Mouse (Mus musculus) embryonic facial prominence, embryonic 14.5 days (tissue): ENCODE results near the gene Mvp. TPM values are rescaled to one million over a fixed set of nuclear protein-coding genes. Genes with fewer than 3 reads are reported as not detected.

Experiments
- ATAC-seq: fragments of 200-750 bp; cut with Nextera tagmentation; 2 replicates; pipeline ENCODE4 v1.8.0; 2017; ENCODE audit warnings: low read depth, moderate number of reproducible peaks, moderate TSS enrichment
- DNase-seq: peaks from one replicate; pipeline ENCODE4 v3.0.0-alpha.2; 2015; ENCODE audit warnings: low spot score
- H3K27ac ChIP-seq: fragments of 300-500 bp; sonication (generic); replicated peaks from 2 replicates; pipeline ENCODE4 v1.5.1; 2014; ENCODE audit warnings: low read depth, mild to moderate bottlenecking, low read length, moderate library complexity
- H3K27me3 ChIP-seq: fragments of 300-500 bp; sonication (generic); replicated peaks from 2 replicates; pipeline ENCODE4 v1.6.1; 2014; ENCODE audit warnings: low read length; ENCODE audit not compliant: control insufficient read depth, insufficient read depth
- H3K36me3 ChIP-seq: fragments of 300-500 bp; sonication (generic); 2 replicates; pipeline ENCODE4 v1.6.1; 2014; ENCODE audit warnings: low read length, mixed read lengths; ENCODE audit not compliant: control insufficient read depth, insufficient read depth
- H3K4me1 ChIP-seq: fragments of 300-500 bp; sonication (generic); 2 replicates; pipeline ENCODE4 v1.6.1; 2014; ENCODE audit warnings: antibody characterized with exemption, low read length; ENCODE audit not compliant: control insufficient read depth, insufficient read depth
- H3K4me2 ChIP-seq: fragments of 300-500 bp; sonication (generic); 2 replicates; pipeline ENCODE4 v1.6.1; 2014; ENCODE audit warnings: low read depth, mild to moderate bottlenecking, low read length, moderate library complexity, mixed read lengths
- H3K4me3 ChIP-seq: fragments of 300-500 bp; sonication (generic); 2 replicates; pipeline ENCODE4 v1.5.1; 2014; ENCODE audit warnings: low read depth, mild to moderate bottlenecking, low read length
- H3K9ac ChIP-seq: fragments of 300-500 bp; sonication (generic); 2 replicates; pipeline ENCODE4 v1.6.1; 2014; ENCODE audit warnings: low read depth, mild to moderate bottlenecking, low read length, moderate library complexity, mixed read lengths
- H3K9me3 ChIP-seq: fragments of 300-500 bp; sonication (generic); 2 replicates; pipeline ENCODE4 v1.6.1; 2016; ENCODE audit warnings: low read length; ENCODE audit not compliant: control insufficient read depth
- WGBS: fragments of 180-500 bp; shearing (Covaris S2); extraction: QIAGEN DNeasy Blood & Tissue Kit; methylation state at CpG from one replicate; pipeline ENCODE4 v1.1.7; 2014; 5-methylcytosine and 5-hydroxymethylcytosine counted together
- microRNA-seq: library from miRNA; unstranded; fragments of <30 nt; microRNA quantifications from one replicate; pipeline ENCODE4, GENCODE M21; 2016; ENCODE audit warnings: borderline number of aligned reads
- polyA plus RNA-seq: library from polyadenylated mRNA; unstranded; fragments of >200 nt; fragmentation: Nextera tagmentation; extraction: Ambion mirVana; gene quantifications from 2 replicates; pipeline ENCODE4 v1.2.1, GENCODE M21; 2014

Mvp gene
- polyA plus RNA-seq, 1 experiment from 2014 or later = 9.9 TPM

GRCm38 (mm10) chr7:126941171-126941570 is 73.2 kb downstream of the Mvp start:
- 50% methylated on average over 6 of the region's 6 CpGs for WGBS
- Histone ChIP-seq H3K27ac (no peak overlapping the region), H3K9ac (no peak overlapping the region), H3K27me3 (no peaks in the 10 kb centered on the region), H3K9me3 (no peaks in the 10 kb centered on the region), H3K36me3 (peaks cover 41% of the 10 kb centered on the region), H3K4me3 (no peak overlapping the region), H3K4me1 (no peaks in the 10 kb centered on the region), H3K4me2 (no peak overlapping the region)
- ATAC-seq (no peak), DNase-seq (no peak)

Small RNAs within 50 kb of the gene (microRNA-seq; reads per million reads assigned to microRNA genes)
- not detected for gene Gm44343

Other genes with a start within 250 kb of the Mvp start
- 2.1 and 5.1 TPM in 2 replicates for gene Gdpd3, start 248.3 kb downstream of the Mvp start, polyA plus RNA-seq
- gene Ypel3, start 237.7 kb downstream of the Mvp start, polyA plus RNA-seq = 117 and 123 TPM in 2 replicates
- 0.24 and 0.35 TPM in 2 replicates for gene Tbx6, start 233.1 kb downstream of the Mvp start, polyA plus RNA-seq
- gene Ppp4c, start 222.1 kb downstream of the Mvp start, polyA plus RNA-seq = 214 and 256 TPM in 2 replicates
- gene Fam57b, start 217.0 kb downstream of the Mvp start, polyA plus RNA-seq = 1.1 and 1.9 TPM in 2 replicates
- not detected in 2 replicates for gene 4930451I11Rik, start 183.0 kb downstream of the Mvp start, polyA plus RNA-seq
- gene Doc2a, start 167.2 kb downstream of the Mvp start, polyA plus RNA-seq = 1.7 and 2.0 TPM in 2 replicates
- 13.2 and 14.8 TPM in 2 replicates for gene Hirip3, start 152.6 kb downstream of the Mvp start, polyA plus RNA-seq
- 75.0 and 86.1 TPM in 2 replicates for gene Ino80e, start 152.2 kb downstream of the Mvp start, polyA plus RNA-seq
- gene Taok2, start 129.9 kb downstream of the Mvp start, polyA plus RNA-seq = 29.1 and 31.9 TPM in 2 replicates
- 30.2 and 33.2 TPM in 2 replicates for gene Tmem219, start 91.7 kb downstream of the Mvp start, polyA plus RNA-seq
- 13.7 and 16.8 TPM in 2 replicates for gene Kctd13, start 85.7 kb downstream of the Mvp start, polyA plus RNA-seq
- 0.29 and 0.61 TPM in 2 replicates for gene Asphd1, start 65.0 kb downstream of the Mvp start, polyA plus RNA-seq
- gene Sez6l2, start 64.1 kb downstream of the Mvp start, polyA plus RNA-seq = 1.6 and 2.1 TPM in 2 replicates
- 88.0 and 98.2 TPM in 2 replicates for gene Cdipt, start 38.7 kb downstream of the Mvp start, polyA plus RNA-seq
- gene Cdiptos, start 38.5 kb downstream of the Mvp start, polyA plus RNA-seq = 1.3 and 1.8 TPM in 2 replicates
- 0.39 TPM in 1 of 2 replicates, not detected in the other for gene Pagr1b, start 1.9 kb upstream of the Mvp start, polyA plus RNA-seq
- gene Pagr1a, start 2.7 kb upstream of the Mvp start, polyA plus RNA-seq = 12.8 and 30.5 TPM in 2 replicates
- 53.5 and 66.6 TPM in 2 replicates for gene Gm42742, start 6.5 kb upstream of the Mvp start, polyA plus RNA-seq
- 19.5 and 21.6 TPM in 2 replicates for gene Prrt2, start 6.6 kb upstream of the Mvp start, polyA plus RNA-seq
- 57.3 TPM in 2 replicates for gene Maz, start 12.4 kb upstream of the Mvp start, polyA plus RNA-seq
- gene Kif22, start 27.9 kb upstream of the Mvp start, polyA plus RNA-seq = 74.9 and 96.4 TPM in 2 replicates
- gene Zg16, start 72.7 kb upstream of the Mvp start, polyA plus RNA-seq = not detected in 2 replicates
- 3.8 and 4.5 TPM in 2 replicates for gene AI467606, start 76.7 kb upstream of the Mvp start, polyA plus RNA-seq
- 4.8 and 6.8 TPM in 2 replicates for gene Qprt, start 107.6 kb upstream of the Mvp start, polyA plus RNA-seq
- 0.32 and 0.34 TPM in 2 replicates for gene Spn, start 123.2 kb upstream of the Mvp start, polyA plus RNA-seq
- 45.4 and 55.1 TPM in 2 replicates for gene Cd2bp2, start 181.4 kb upstream of the Mvp start, polyA plus RNA-seq
- 25.0 and 27.1 TPM in 2 replicates for gene Tbc1d10b, start 193.8 kb upstream of the Mvp start, polyA plus RNA-seq
- gene Mylpf, start 194.3 kb upstream of the Mvp start, polyA plus RNA-seq = 1,018 and 1,489 TPM in 2 replicates
- 14.0 and 17.2 TPM in 2 replicates for gene Zfp553, start 218.4 kb upstream of the Mvp start, polyA plus RNA-seq
- gene Sept1, start 218.5 kb upstream of the Mvp start, polyA plus RNA-seq = 12.5 and 15.9 TPM in 2 replicates
- 53.4 and 54.0 TPM in 2 replicates for gene Zfp771, start 229.7 kb upstream of the Mvp start, polyA plus RNA-seq
- gene Dctpp1, start 246.1 kb upstream of the Mvp start, polyA plus RNA-seq = 154 and 157 TPM in 2 replicates